Comparison of ENCODE assay signal across 32 mouse cellular contexts in the genomic region with DNA sequence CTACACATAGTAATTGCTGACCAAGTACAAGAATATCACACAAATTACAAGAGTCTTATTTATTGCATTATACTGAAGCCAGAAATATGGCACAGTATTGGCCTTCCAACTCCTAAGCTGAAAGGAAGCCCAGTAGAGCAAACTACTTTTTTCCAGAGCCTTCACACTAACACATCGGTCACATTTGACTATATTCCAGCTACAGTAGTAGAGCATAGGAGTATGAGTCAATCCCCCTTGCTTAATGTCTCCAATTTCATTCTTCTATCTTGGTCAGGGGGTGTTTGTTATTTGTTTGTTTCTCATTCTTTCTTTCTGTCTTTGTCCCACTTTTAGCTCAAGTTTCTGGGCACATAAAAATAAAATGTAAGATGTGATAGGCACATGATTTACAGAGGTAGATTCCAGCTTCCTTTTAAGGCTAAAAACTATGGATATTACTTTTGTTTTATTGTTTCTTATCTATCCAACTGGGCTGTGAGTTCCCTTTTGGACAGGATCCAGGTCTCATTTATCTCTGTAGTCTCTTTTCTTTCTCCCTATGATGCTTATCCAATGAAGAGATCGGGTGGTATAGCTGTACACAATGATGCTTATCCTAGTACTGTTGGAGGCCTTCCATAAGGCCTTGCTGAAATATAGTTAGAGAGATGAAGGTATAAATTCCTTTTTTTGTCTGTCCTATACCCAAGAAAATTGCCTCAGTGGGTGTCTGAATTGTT. TPM values are rescaled to one million over a fixed set of nuclear protein-coding genes. Genes with fewer than 3 reads are reported as not detected.
A peak's percentile ranks its signal among the peaks of the same experiment; 100 is the strongest.
DNase-seq lines count a peak whose midpoint lies in the region; ATAC-seq and TF ChIP-seq lines count a peak whose summit lies in the region.
"Had no signal": no experiment of that assay in that cellular context is flagged by ENCODE, and none has a peak within 500 bp of the region (broad histone marks: within the 10 kb centered on the region; RNA-seq: fewer than 3 reads in every experiment).

No protein-coding gene starts in this region.

- no peaks in the 10 kb centered on the region for H3K4me1 ChIP-seq in kidney, postnatal 0 days (replicated peaks; ENCODE audit: insufficient read depth, low read length)
- no peaks in the 10 kb centered on the region for H3K4me1 ChIP-seq in lung, embryonic 16.5 days (replicated peaks; ENCODE audit: control insufficient read depth, insufficient read depth, low read length)
- H3K4me1 ChIP-seq: embryonic facial prominence, embryonic 13.5 days; forebrain, embryonic 12.5 days; forebrain, embryonic 15.5 days; heart, embryonic 12.5 days; heart, embryonic 15.5 days; hindbrain, embryonic 10.5 days; hindbrain, embryonic 13.5 days had no signal

- TF ChIP-seq CTCF in kidney, postnatal 0 days (IDR thresholded peaks at IDR 0.05; ENCODE audit: low read depth) = no peak
- no peak for TF ChIP-seq CTCF in C2C12 (IDR thresholded peaks at IDR 0.05; ENCODE audit: control insufficient read depth, insufficient read depth, insufficient read length)

- no peaks in the 10 kb centered on the region for H3K36me3 ChIP-seq in kidney, postnatal 0 days (ENCODE audit: insufficient read depth, low read length)
- no peaks in the 10 kb centered on the region for H3K36me3 ChIP-seq in lung, embryonic 16.5 days (ENCODE audit: control insufficient read depth, insufficient read depth, low read length)
- no peaks in the 10 kb centered on the region for H3K36me3 ChIP-seq in C2C12 (ENCODE audit: control insufficient read depth, insufficient read depth)
- H3K36me3 ChIP-seq: embryonic facial prominence, embryonic 10.5 days; embryonic facial prominence, embryonic 13.5 days; forebrain, embryonic 12.5 days; forebrain, embryonic 15.5 days; G1E; heart, embryonic 12.5 days; heart, embryonic 15.5 days; hindbrain, embryonic 10.5 days; hindbrain, embryonic 13.5 days had no signal

- H3K9ac ChIP-seq in kidney, postnatal 0 days (ENCODE audit: low read depth, low read length) = no peak overlapping the region
- no peak overlapping the region for H3K9ac ChIP-seq in lung, embryonic 16.5 days (ENCODE audit: low read length)
- H3K9ac ChIP-seq: embryonic facial prominence, embryonic 13.5 days; forebrain, embryonic 12.5 days; forebrain, embryonic 15.5 days; heart, embryonic 12.5 days; heart, embryonic 15.5 days; hindbrain, embryonic 13.5 days had no signal

- no peak for ATAC-seq in kidney, postnatal 0 days (replicated peaks; ENCODE audit: low FRiP score, low read depth)
- ATAC-seq in lung, embryonic 16.5 days (ENCODE audit: low read depth) = peak; percentile 53; the same call in 1 of the 2 replicates
- ATAC-seq: activated CD4-positive, CD25-positive, alpha-beta regulatory T cell, adult 4 months; forebrain, embryonic 15.5 days; hindbrain, embryonic 16.5 days had no signal

- no peak overlapping the region for H3ac ChIP-seq in C2C12 (ENCODE audit: control insufficient read depth, insufficient read length, low read depth)

- H3K79me3 ChIP-seq in C2C12 (ENCODE audit: low read depth) = no peaks in the 10 kb centered on the region

- H3K79me2 ChIP-seq in C2C12 (ENCODE audit: control insufficient read depth, insufficient read depth) = no peaks in the 10 kb centered on the region

- no peaks in the 10 kb centered on the region for H3K27me3 ChIP-seq in kidney, postnatal 0 days (ENCODE audit: insufficient read depth, low read length)
- no peaks in the 10 kb centered on the region for H3K27me3 ChIP-seq in lung, embryonic 16.5 days (ENCODE audit: control insufficient read depth, insufficient read depth, low read depth, low read length)
- H3K27me3 ChIP-seq in C2C12 (ENCODE audit: control insufficient read depth, insufficient read depth, insufficient read length) = no peaks in the 10 kb centered on the region
- H3K27me3 ChIP-seq: CH12.LX; embryonic facial prominence, embryonic 13.5 days; forebrain, embryonic 12.5 days; forebrain, embryonic 15.5 days; heart, embryonic 12.5 days; heart, embryonic 15.5 days; hindbrain, embryonic 13.5 days had no signal

- DNase-seq in kidney, postnatal 0 days (ENCODE audit: low spot score) = peak; percentile 60
- no peak for DNase-seq in kidney, adult 8-10 months
- DNase-seq in lung, postnatal 14 days = no peak
- peak; percentile 48 for DNase-seq in NIH3T3 (ENCODE audit: low read depth)
- no peak for DNase-seq in adrenal gland, adult (ENCODE audit: inconsistent age in 2 of 2, low spot score in 1 of 2)
- DNase-seq in cerebellum, postnatal 36 days = no peak
- DNase-seq: adrenal gland, adult 2 months; adrenal gland, postnatal 14 days; cerebellum, adult 11 months; cerebellum, adult 2 months; cerebellum, adult 9-11 months; cerebellum, postnatal 25 days; embryo, embryonic 11 days; gastrocnemius, postnatal 25 days; heart, adult 18-20 months; heart, postnatal 10 days; heart, postnatal 36 days had no signal

- H3K9me3 ChIP-seq in kidney, postnatal 0 days (replicated peaks; ENCODE audit: low read length) = no peaks in the 10 kb centered on the region
- H3K9me3 ChIP-seq in lung, embryonic 16.5 days (ENCODE audit: control insufficient read depth, low read length) = no peaks in the 10 kb centered on the region
- H3K9me3 ChIP-seq: embryonic facial prominence, embryonic 10.5 days; embryonic facial prominence, embryonic 13.5 days; forebrain, embryonic 12.5 days; forebrain, embryonic 15.5 days; G1E; heart, embryonic 12.5 days; heart, embryonic 15.5 days; hindbrain, embryonic 10.5 days; hindbrain, embryonic 13.5 days had no signal

- H3K27ac ChIP-seq in kidney, postnatal 0 days = no peak overlapping the region
- H3K27ac ChIP-seq in lung, embryonic 16.5 days (ENCODE audit: low read length) = no peak overlapping the region
- H3K27ac ChIP-seq: embryonic facial prominence, embryonic 10.5 days; embryonic facial prominence, embryonic 13.5 days; forebrain, embryonic 12.5 days; forebrain, embryonic 15.5 days; heart, embryonic 15.5 days; hindbrain, embryonic 10.5 days; hindbrain, embryonic 13.5 days had no signal

- no peak overlapping the region for H3K4me2 ChIP-seq in kidney, postnatal 0 days (ENCODE audit: low read length)
- H3K4me2 ChIP-seq in lung, embryonic 16.5 days (ENCODE audit: low read depth, low read length) = no peak overlapping the region
- H3K4me2 ChIP-seq: embryonic facial prominence, embryonic 13.5 days; forebrain, embryonic 12.5 days; forebrain, embryonic 15.5 days; heart, embryonic 12.5 days; heart, embryonic 15.5 days; hindbrain, embryonic 13.5 days had no signal

- 76% methylated on average over 2 of the region's 2 CpGs for WGBS in kidney, postnatal 0 days
- 50% methylated on average over 2 of the region's 2 CpGs for WGBS in lung, embryonic 16.5 days

- no peak overlapping the region for H3K4me3 ChIP-seq in kidney, postnatal 0 days (replicated peaks; ENCODE audit: low read depth, low read length)
- H3K4me3 ChIP-seq in lung, embryonic 16.5 days (ENCODE audit: low read length) = no peak overlapping the region
- no peak overlapping the region for H3K4me3 ChIP-seq in C2C12 (ENCODE audit: insufficient read depth, poor library complexity, severe bottlenecking)
- H3K4me3 ChIP-seq: embryonic facial prominence, embryonic 10.5 days; embryonic facial prominence, embryonic 13.5 days; erythroblast, embryonic 14.5 days; forebrain, embryonic 12.5 days; forebrain, embryonic 15.5 days; heart, embryonic 12.5 days; heart, embryonic 15.5 days; hindbrain, embryonic 10.5 days; hindbrain, embryonic 13.5 days had no signal

TF ChIP-seq in C2C12, 6 proteins besides CTCF, POLR2A, EP300 and RAD21:
- no peak for TF ChIP-seq MYOD1 (IDR thresholded peaks at IDR 0.05; ENCODE audit: control insufficient read depth, insufficient read length, low read depth)
- no peak for TF ChIP-seq MAX (IDR thresholded peaks at IDR 0.05)
- TF ChIP-seq CEBPB (IDR thresholded peaks at IDR 0.05; ENCODE audit: low read depth) = peak; percentile 51

RNA-seq across cellular contexts. Expression of a gene that starts 38.5 kb away (rescaled TPM):
- polyA plus RNA-seq in kidney, postnatal 0 days (2015; fragmentation: Nextera tagmentation; extraction: Ambion mirVana) = 10.4 and 12.5 TPM in 2 replicates
- 11.7 and 13.2 TPM in 2 replicates for polyA plus RNA-seq in lung, embryonic 16.5 days (2015; fragmentation: Nextera tagmentation; extraction: Ambion mirVana)
- 3.6 TPM for polyA plus RNA-seq in C2C12 (2012; fragmentation: generic; extraction: Trizol)

Comparison
In these comparisons a context has a peak if more than half of its experiments do, and no peak if none do; other contexts are left out.
1. DNase-seq: peak in kidney, postnatal 0 days (single experiment) and NIH3T3 (single experiment); none in kidney, adult 8-10 months (0 of 2), lung, postnatal 14 days (single experiment), adrenal gland, adult (0 of 2) and cerebellum, postnatal 36 days (0 of 2).